In the genomic region with DNA sequence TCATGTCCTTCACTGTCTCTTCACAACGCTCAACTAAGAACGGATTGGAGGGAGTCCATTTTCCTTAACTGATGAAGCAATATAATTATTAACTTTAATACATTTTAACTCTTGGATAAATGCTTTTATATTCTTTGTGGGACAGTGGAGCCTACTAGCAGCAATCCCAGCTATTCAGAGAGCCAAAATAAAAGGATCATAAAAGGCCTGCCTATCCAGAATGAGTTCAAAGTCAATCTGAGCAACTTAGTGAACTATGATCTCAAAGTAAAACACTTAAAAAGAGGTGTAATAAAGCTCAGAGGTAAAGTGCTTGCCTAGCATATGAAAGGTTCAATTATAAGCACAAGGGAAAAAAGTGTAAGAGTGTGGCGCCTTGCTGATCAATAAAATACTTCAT, we compare ENCODE assay signal across 27 mouse cellular contexts. TPM values are rescaled to one million over a fixed set of nuclear protein-coding genes. Genes with fewer than 3 reads are reported as not detected.
"Had no signal": no experiment of that assay in that cellular context is flagged by ENCODE, and none has a peak within 500 bp of the region (broad histone marks: within the 10 kb centered on the region; RNA-seq: fewer than 3 reads in every experiment).

No protein-coding gene starts in this region.

- H3K4me1 ChIP-seq: hindbrain, embryonic 13.5 days; hindbrain, embryonic 15.5 days; kidney, embryonic 15.5 days; limb, embryonic 10.5 days; limb, embryonic 12.5 days; liver, embryonic 13.5 days; liver, embryonic 15.5 days had no signal

- H3K4me2 ChIP-seq: heart, embryonic 11.5 days; heart, embryonic 13.5 days; heart, embryonic 15.5 days; hindbrain, embryonic 13.5 days; hindbrain, embryonic 15.5 days; kidney, embryonic 15.5 days; limb, embryonic 12.5 days; liver, embryonic 11.5 days; liver, embryonic 13.5 days; liver, embryonic 15.5 days had no signal

- H3K27ac ChIP-seq: heart, adult 2 months; heart, embryonic 13.5 days; heart, embryonic 15.5 days; hindbrain, embryonic 13.5 days; hindbrain, embryonic 15.5 days; hindbrain, postnatal 0 days; kidney, embryonic 15.5 days; limb, embryonic 10.5 days; limb, embryonic 12.5 days; liver, embryonic 13.5 days; liver, embryonic 15.5 days had no signal

- H3K27me3 ChIP-seq: heart, embryonic 13.5 days; heart, embryonic 15.5 days; hindbrain, embryonic 13.5 days; hindbrain, embryonic 15.5 days; kidney, embryonic 15.5 days; limb, embryonic 12.5 days; liver, embryonic 13.5 days; liver, embryonic 15.5 days had no signal

- H3K36me3 ChIP-seq: heart, embryonic 13.5 days; heart, embryonic 15.5 days; hindbrain, embryonic 13.5 days; hindbrain, embryonic 15.5 days; kidney, embryonic 15.5 days; limb, embryonic 10.5 days; limb, embryonic 12.5 days; liver, embryonic 13.5 days; liver, embryonic 15.5 days had no signal

- H3K9ac ChIP-seq: forebrain, postnatal 0 days; heart, embryonic 13.5 days; heart, embryonic 15.5 days; hindbrain, embryonic 13.5 days; hindbrain, embryonic 15.5 days; kidney, embryonic 15.5 days; limb, embryonic 12.5 days; liver, embryonic 13.5 days; liver, embryonic 15.5 days had no signal

- ATAC-seq: forebrain, postnatal 0 days; hindbrain, postnatal 0 days had no signal

- DNase-seq: forebrain, postnatal 0 days; gastrocnemius, postnatal 14 days; gastrocnemius, postnatal 36 days; heart, adult 11 months; heart, adult 2 months; heart, postnatal 14 days; heart, postnatal 36 days; kidney, adult 18-20 months; kidney, postnatal 10 days; kidney, postnatal 25 days; kidney, postnatal 4 days; layer of hippocampus, adult 9-11 months; layer of hippocampus, postnatal 36 days; liver, embryonic 13.5 days had no signal

- H3K9me3 ChIP-seq: heart, embryonic 13.5 days; heart, embryonic 15.5 days; hindbrain, embryonic 13.5 days; hindbrain, embryonic 15.5 days; kidney, embryonic 15.5 days; limb, embryonic 10.5 days; limb, embryonic 12.5 days; liver, embryonic 13.5 days; liver, embryonic 15.5 days had no signal

- H3K4me3 ChIP-seq: heart, adult 2 months; heart, embryonic 13.5 days; heart, embryonic 15.5 days; hindbrain, embryonic 13.5 days; hindbrain, embryonic 15.5 days; kidney, embryonic 15.5 days; limb, embryonic 10.5 days; limb, embryonic 12.5 days; liver, embryonic 13.5 days; liver, embryonic 15.5 days had no signal

RNA-seq across cellular contexts. Expression of a gene that starts 40.1 kb away (rescaled TPM):
- total RNA-seq: forebrain, postnatal 0 days; hematopoietic stem cell, adult 5-6 weeks had no signal
- polyA plus RNA-seq: gonadal fat pad, adult 2 months had no signal
